Mouse (Mus musculus): ENCODE results near the gene Abca3.
A peak's percentile ranks its signal among the peaks of the same experiment; 100 is the strongest.
"Not testable (repeated sequence)": the region's sequence is repeated elsewhere in the genome, so short reads cannot be mapped to it uniquely, and the experiment has no call there.

The Abca3 gene

GRCm38 (mm10) chr17:24442632-24443155 lies 90.9 kb downstream of the Abca3 start, which contains the start of gene Dnase1l2:
TSS of gene Dnase1l2 (minus strand) at chr17:24443105.
- DNase-seq, result no peak

DNA sequence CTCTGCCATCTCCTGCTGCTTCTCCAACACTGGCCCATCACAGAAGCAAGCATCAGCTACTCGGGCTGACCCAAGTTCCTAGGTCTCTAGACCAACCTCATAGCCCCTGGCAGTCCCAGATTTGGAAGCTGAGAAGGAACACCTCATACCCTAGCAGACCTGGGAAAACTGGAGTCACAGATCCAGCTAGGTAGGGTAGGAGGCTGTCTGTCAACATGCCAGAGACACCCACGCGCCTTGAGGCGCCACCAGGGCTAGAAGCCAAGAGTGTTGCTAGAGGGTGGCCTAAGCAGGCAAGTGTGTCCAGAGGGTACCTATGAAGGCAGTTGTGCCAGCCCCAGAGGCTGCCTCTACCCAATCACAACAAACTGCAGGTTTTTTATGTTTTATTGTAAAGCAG lies 91.7 kb downstream of the Abca3 start:
- no peak for DNase-seq

GRCm38 (mm10) chr17:24446590-24446989 lies 94.8 kb downstream of the Abca3 start:
- no peak for DNase-seq

GRCm38 (mm10) chr17:24449507-24449906 lies 97.8 kb downstream of the Abca3 start:
- DNase-seq, result no peak

GRCm38 (mm10) chr17:24451220-24451619 lies 99.5 kb downstream of the Abca3 start:
- no peak for DNase-seq

GRCm38 (mm10) chr17:24453372-24453771 lies 101.6 kb downstream of the Abca3 start:
- DNase-seq, result no peak

- no peak for DNase-seq
Observed at GRCm38 (mm10) chr17:24454218-24454755, 102.5 kb downstream of the Abca3 start.

- peak; percentile 95 for DNase-seq
Observed at GRCm38 (mm10) chr17:24454756-24455522, 103.2 kb downstream of the Abca3 start.

DNA sequence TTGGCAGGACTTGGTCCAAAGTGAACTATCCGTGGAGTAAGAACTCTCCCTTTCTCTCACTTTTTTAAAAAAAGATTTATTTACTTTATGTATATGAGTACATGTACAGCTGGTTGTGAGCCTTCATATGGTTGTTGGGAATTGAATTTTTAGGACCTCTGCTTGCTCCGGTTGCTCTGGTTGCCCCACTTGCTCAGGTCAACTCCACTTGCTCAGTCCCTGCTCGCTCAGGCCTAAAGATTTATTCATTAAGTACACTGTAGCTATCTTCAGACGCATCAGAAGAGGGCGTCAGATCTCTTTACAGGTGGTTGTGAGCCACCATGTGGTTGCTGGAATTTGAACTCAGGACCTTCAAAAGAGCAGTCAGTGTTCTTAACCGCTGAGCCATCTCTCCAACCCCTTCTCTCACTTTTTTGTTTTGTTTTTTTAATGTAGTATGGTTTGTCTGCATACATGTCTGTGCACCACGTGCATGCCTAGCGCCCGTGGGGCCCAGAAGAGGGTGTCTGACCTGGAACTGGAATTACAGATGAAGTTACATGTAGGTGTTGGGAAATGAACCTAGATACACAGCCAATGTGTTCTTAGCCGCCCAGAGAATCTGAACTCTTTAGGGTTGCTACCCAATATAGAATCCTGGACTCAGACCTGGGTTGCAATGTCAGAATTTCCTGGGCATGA lies 103.9 kb downstream of the Abca3 start:
- DNase-seq, result not testable (repeated sequence)

Data from right cerebral cortex, postnatal 4 days (tissue).